Mouse (Mus musculus): ENCODE results near the gene Fam117a. TPM values are rescaled to one million over a fixed set of nuclear protein-coding genes. Genes with fewer than 3 reads are reported as not detected.

The Fam117a gene
- polyA plus RNA-seq, 1 experiment from 2014 or later = 11.7 TPM

GRCm38 (mm10) chr11:95311425-95311807 is 25.4 kb upstream of the Fam117a start:
- no peak overlapping the region for H3K27ac ChIP-seq
- WGBS = 23% methylated on average over 5 of the region's 5 CpGs

GRCm38 (mm10) chr11:95315215-95315955 is 21.4 kb upstream of the Fam117a start:
- Histone ChIP-seq H3K4me2 (replicated peaks) (no peak overlapping the region), H3K27ac (no peak overlapping the region), H3K27me3 (no peaks in the 10 kb centered on the region), H3K9me3 (replicated peaks) (no peaks in the 10 kb centered on the region), H3K36me3 (no peaks in the 10 kb centered on the region), H3K9ac (no peak overlapping the region), H3K4me1 (peaks cover 9% of the 10 kb centered on the region), H3K4me3 (no peak overlapping the region)
- ATAC-seq (ENCODE audit: low FRiP score) = no peak
- 79% methylated on average over 7 of the region's 7 CpGs for whole genome bisulfite sequencing

More at GRCm38 (mm10) chr11:95311425-95311807, 25.4 kb upstream of the Fam117a start:
- peak overlapping the region; percentile 76 for H3K4me2 ChIP-seq (replicated peaks)
- no peaks in the 10 kb centered on the region for H3K27me3 ChIP-seq
- H3K9ac ChIP-seq = no peak overlapping the region
- no peak for ATAC-seq (ENCODE audit: low FRiP score)
- H3K36me3 ChIP-seq = no peaks in the 10 kb centered on the region
- no peaks in the 10 kb centered on the region for H3K9me3 ChIP-seq (replicated peaks)
- peak overlapping the region; percentile 79; the same call in 1 of the 2 replicates for H3K4me3 ChIP-seq
- peaks cover 21% of the 10 kb centered on the region for H3K4me1 ChIP-seq

DNA sequence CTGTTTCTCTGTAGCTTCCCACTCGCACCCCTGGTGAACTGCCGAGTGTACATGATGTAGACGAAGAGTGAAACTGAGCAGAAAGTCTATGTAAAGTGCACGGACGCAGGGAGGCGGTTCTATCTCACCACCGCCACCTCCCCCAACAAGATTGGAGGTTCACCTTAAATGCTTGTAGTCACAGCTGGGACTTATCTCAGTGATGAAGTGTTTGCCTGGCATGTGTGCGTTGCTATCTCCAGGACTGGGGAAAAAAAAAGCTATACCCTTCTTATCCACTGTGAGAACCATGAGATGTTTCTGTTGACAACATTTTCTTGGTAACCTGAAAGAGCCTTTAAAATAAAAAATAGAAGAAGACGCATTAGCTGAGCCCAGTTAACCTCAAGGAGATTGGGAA is 18.7 kb upstream of the Fam117a start:
- Histone ChIP-seq H3K27me3 (no peaks in the 10 kb centered on the region), H3K4me1 (no peaks in the 10 kb centered on the region), H3K4me2 (replicated peaks) (no peak overlapping the region), H3K27ac (no peak overlapping the region), H3K4me3 (no peak overlapping the region), H3K9me3 (replicated peaks) (no peaks in the 10 kb centered on the region), H3K36me3 (no peaks in the 10 kb centered on the region), H3K9ac (no peak overlapping the region)
- WGBS = 92% methylated on average over 9 of the region's 9 CpGs
- no peak for ATAC-seq (ENCODE audit: low FRiP score)

DNA sequence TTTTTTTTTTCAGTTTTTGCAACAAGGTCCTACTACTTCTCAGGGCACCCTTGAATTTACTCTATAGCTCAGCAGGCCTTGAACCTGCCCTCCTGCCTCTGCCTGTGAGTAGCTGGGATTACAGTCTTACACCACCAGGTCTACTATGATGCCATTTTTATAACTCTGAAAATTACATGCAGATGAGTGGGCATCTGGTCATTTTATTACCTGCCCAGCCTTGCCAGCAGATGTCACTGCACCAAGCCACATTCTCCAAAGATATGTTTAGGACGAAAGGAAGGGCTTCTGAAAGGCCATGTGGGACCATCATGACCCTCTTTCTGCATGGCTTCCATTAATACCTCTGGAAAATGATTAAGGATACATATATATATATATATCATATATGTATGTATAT is 17.3 kb upstream of the Fam117a start:
- no peak overlapping the region for H3K9ac ChIP-seq
- H3K27me3 ChIP-seq = no peaks in the 10 kb centered on the region
- H3K9me3 ChIP-seq (replicated peaks) = no peaks in the 10 kb centered on the region
- no peak overlapping the region for H3K4me2 ChIP-seq (replicated peaks)
- ATAC-seq (ENCODE audit: low FRiP score) = no peak
- no peaks in the 10 kb centered on the region for H3K36me3 ChIP-seq
- H3K4me1 ChIP-seq = peaks cover 4% of the 10 kb centered on the region
- 44% methylated on average over 1 of the region's 1 CpGs for WGBS
- no peak overlapping the region for H3K27ac ChIP-seq
- no peak overlapping the region for H3K4me3 ChIP-seq

DNA sequence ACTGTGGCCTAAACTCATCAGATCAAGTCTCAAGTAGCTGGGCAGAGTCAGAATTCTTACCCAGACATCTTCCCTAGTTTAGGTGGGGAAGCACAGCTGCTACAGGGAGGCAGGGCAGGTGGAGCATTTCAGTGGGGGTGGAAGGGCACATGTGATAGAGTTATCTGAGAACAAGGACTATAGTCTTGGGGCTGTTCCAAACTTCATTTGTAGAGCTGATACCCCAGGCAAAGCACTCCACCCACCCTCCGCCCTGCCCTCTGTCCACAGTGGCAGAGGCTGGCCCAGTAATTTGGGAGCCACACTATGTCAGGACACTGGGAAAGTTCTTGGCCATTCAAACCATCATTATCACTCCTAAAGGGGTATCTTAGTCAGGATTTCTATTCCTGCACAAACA is 16.8 kb upstream of the Fam117a start:
- WGBS = 89% methylated on average over 1 of the region's 1 CpGs
- peaks cover 4% of the 10 kb centered on the region for H3K4me1 ChIP-seq
- H3K4me3 ChIP-seq = no peak overlapping the region
- H3K9me3 ChIP-seq (replicated peaks) = no peaks in the 10 kb centered on the region
- no peaks in the 10 kb centered on the region for H3K36me3 ChIP-seq
- H3K27ac ChIP-seq = no peak overlapping the region
- no peaks in the 10 kb centered on the region for H3K27me3 ChIP-seq
- no peak overlapping the region for H3K4me2 ChIP-seq (replicated peaks)
- no peak overlapping the region for H3K9ac ChIP-seq
- no peak for ATAC-seq (ENCODE audit: low FRiP score)

DNA sequence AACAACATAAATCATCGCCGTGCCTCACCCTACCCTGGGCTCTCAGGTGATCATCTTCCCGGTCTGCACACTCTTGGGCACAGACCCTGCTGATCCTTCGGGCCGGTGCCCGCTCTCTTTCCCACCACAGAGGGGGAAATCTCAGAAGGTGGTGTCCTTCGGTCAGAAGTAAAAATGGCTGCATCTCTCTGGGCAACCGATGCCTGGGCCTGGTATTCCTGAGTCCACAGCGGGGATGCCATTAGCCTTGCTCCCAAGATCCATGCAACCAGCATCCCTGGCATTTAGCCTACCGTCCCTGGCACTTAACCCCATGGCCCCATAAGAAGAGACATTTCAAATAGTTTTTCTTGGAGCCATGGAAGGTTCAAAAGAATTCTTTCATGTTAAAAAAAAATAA is 12.6 kb upstream of the Fam117a start:
- no peak overlapping the region for H3K4me2 ChIP-seq (replicated peaks)
- no peak overlapping the region for H3K4me3 ChIP-seq
- peaks cover 4% of the 10 kb centered on the region for H3K4me1 ChIP-seq
- H3K9ac ChIP-seq = no peak overlapping the region
- ATAC-seq (ENCODE audit: low FRiP score) = no peak
- H3K27ac ChIP-seq = no peak overlapping the region
- 52% methylated on average over 10 of the region's 10 CpGs for WGBS
- H3K9me3 ChIP-seq (replicated peaks) = no peaks in the 10 kb centered on the region
- no peaks in the 10 kb centered on the region; the same call in 1 of the 2 replicates for H3K27me3 ChIP-seq
- H3K36me3 ChIP-seq = no peaks in the 10 kb centered on the region

DNA sequence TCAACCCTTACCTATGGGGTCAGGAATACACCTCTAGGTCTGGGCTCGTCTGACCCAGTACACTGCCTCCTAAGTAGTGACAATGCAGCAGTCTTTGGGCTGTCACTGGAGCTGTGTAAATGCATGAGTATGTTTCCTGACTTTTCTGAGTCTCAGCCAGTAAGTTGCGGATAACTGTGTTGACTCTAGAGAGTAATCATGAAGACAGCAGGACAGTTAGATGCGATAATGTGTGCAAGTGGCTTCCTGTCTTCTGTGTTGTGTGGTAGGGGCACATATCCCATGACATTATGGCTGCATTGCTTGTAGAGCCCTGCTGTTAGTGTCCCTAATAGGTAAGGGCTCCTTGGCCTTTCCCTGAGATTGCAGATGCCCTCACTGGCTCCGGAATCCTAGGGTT is 11.0 kb upstream of the Fam117a start:
- no peaks in the 10 kb centered on the region for H3K36me3 ChIP-seq
- H3K4me1 ChIP-seq = peaks cover 4% of the 10 kb centered on the region
- H3K4me2 ChIP-seq (replicated peaks) = no peak overlapping the region
- H3K9ac ChIP-seq = no peak overlapping the region
- H3K27me3 ChIP-seq = no peaks in the 10 kb centered on the region; the same call in 1 of the 2 replicates
- no peaks in the 10 kb centered on the region for H3K9me3 ChIP-seq (replicated peaks)
- 92% methylated on average over 4 of the region's 4 CpGs for WGBS
- H3K27ac ChIP-seq = no peak overlapping the region
- ATAC-seq (ENCODE audit: low FRiP score) = no peak
- H3K4me3 ChIP-seq = no peak overlapping the region

- Histone ChIP-seq H3K27ac (no peak overlapping the region), H3K4me3 (no peak overlapping the region), H3K4me1 (peaks cover 4% of the 10 kb centered on the region), H3K4me2 (replicated peaks) (no peak overlapping the region), H3K36me3 (no peaks in the 10 kb centered on the region), H3K9ac (no peak overlapping the region), H3K27me3 (no peaks in the 10 kb centered on the region; the same call in 1 of the 2 replicates), H3K9me3 (replicated peaks) (no peaks in the 10 kb centered on the region)
- 83% methylated on average over 11 of the region's 11 CpGs for whole genome bisulfite sequencing
- ATAC-seq (ENCODE audit: low FRiP score) = no peak
These were observed 10.6 kb upstream of the Fam117a start for GRCm38 (mm10) chr11:95326243-95326642.

- Histone ChIP-seq H3K27ac (no peak overlapping the region), H3K4me1 (peaks cover 4% of the 10 kb centered on the region), H3K4me3 (no peak overlapping the region), H3K9ac (no peak overlapping the region), H3K27me3 (no peaks in the 10 kb centered on the region; the same call in 1 of the 2 replicates), H3K36me3 (no peaks in the 10 kb centered on the region), H3K9me3 (replicated peaks) (no peaks in the 10 kb centered on the region), H3K4me2 (replicated peaks) (no peak overlapping the region)
- ATAC-seq (ENCODE audit: low FRiP score) = no peak
- 66% methylated on average over 5 of the region's 5 CpGs for WGBS
These were observed 8.2 kb upstream of the Fam117a start for GRCm38 (mm10) chr11:95328629-95329028.

- Histone ChIP-seq H3K4me3 (no peak overlapping the region), H3K4me2 (replicated peaks) (no peak overlapping the region), H3K4me1 (no peaks in the 10 kb centered on the region), H3K9ac (no peak overlapping the region), H3K36me3 (no peaks in the 10 kb centered on the region), H3K27ac (no peak overlapping the region), H3K27me3 (peaks cover 4% of the 10 kb centered on the region; the same call in 1 of the 2 replicates), H3K9me3 (replicated peaks) (no peaks in the 10 kb centered on the region)
- WGBS = 77% methylated on average over 1 of the region's 1 CpGs
- no peak for ATAC-seq (ENCODE audit: low FRiP score)
These were observed 6.2 kb upstream of the Fam117a start for GRCm38 (mm10) chr11:95330662-95331061.

DNA sequence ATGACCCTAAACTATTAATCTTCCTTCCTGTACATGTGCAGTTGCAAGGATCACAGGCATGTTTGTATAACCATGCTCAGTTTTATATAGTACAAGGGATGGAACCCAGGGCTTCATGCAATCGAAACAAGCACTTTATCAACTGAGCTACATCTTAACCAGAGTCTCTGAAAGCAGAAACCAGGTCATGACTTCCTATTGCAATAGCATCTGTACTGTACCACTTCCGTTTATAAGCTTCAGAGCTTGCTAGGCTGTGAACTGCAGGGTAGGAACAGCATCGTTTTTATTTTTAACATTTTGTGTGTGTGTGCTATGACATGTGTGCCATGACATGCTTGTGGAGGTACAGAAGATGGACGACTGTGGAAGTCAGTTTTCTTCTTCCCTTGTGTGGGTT is 3.6 kb upstream of the Fam117a start:
- Histone ChIP-seq H3K9me3 (replicated peaks) (no peaks in the 10 kb centered on the region), H3K27me3 (peaks cover 10% of the 10 kb centered on the region), H3K36me3 (no peaks in the 10 kb centered on the region), H3K4me3 (no peak overlapping the region), H3K9ac (no peak overlapping the region), H3K4me1 (peaks cover 10% of the 10 kb centered on the region), H3K27ac (no peak overlapping the region), H3K4me2 (replicated peaks) (no peak overlapping the region)
- WGBS = 60% methylated on average over 4 of the region's 4 CpGs
- ATAC-seq (ENCODE audit: low FRiP score) = no peak

GRCm38 (mm10) chr11:95333805-95334204 is 3.0 kb upstream of the Fam117a start:
- 85% methylated on average over 9 of the region's 9 CpGs for WGBS

DNA sequence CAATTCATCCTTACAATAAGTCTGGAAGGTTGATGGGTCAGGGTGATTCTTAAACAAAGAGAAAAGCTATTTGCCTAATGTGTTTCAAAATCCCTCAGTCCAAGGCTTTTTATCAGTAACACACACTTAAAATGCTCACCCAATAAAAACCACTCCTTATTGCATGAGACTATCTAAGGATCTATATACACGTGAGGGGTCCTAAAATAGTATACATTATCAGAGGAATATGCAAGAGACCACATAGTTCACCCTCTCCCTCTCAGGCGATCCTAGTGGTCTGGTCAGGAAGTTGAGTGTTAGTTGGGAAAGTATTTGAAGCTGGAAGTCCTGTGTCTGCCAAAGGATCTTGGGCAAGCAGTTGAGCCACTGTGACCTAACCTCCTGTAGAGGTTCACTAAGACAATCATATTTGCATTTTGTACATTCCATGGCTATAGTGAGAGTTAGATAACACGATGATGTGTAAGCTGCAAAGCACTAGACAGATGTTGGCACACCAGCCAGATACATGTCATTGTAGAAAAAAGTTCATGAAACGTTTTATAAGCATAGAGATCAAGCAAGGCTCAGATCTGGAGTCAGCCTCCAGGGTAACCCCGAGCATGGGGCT is 2.3 kb upstream of the Fam117a start:
- no peak overlapping the region for H3K4me3 ChIP-seq
- no peak overlapping the region for H3K4me2 ChIP-seq (replicated peaks)
- H3K27me3 ChIP-seq = peaks cover 17% of the 10 kb centered on the region
- H3K36me3 ChIP-seq = no peaks in the 10 kb centered on the region
- peaks cover 22% of the 10 kb centered on the region for H3K4me1 ChIP-seq
- H3K9me3 ChIP-seq (replicated peaks) = no peaks in the 10 kb centered on the region
- H3K9ac ChIP-seq = no peak overlapping the region
- ATAC-seq (ENCODE audit: low FRiP score) = no peak
- H3K27ac ChIP-seq = no peak overlapping the region
- WGBS = 69% methylated on average over 5 of the region's 5 CpGs

More at GRCm38 (mm10) chr11:95333805-95334204, 3.0 kb upstream of the Fam117a start:
- no peak overlapping the region for H3K27ac ChIP-seq
- H3K9me3 ChIP-seq (replicated peaks) = no peaks in the 10 kb centered on the region
- H3K36me3 ChIP-seq = no peaks in the 10 kb centered on the region
- no peak overlapping the region for H3K4me2 ChIP-seq (replicated peaks)
- peaks cover 16% of the 10 kb centered on the region for H3K27me3 ChIP-seq
- peaks cover 15% of the 10 kb centered on the region for H3K4me1 ChIP-seq
- no peak overlapping the region for H3K4me3 ChIP-seq
- no peak overlapping the region for H3K9ac ChIP-seq
- no peak for ATAC-seq (ENCODE audit: low FRiP score)

Measured in hindbrain, embryonic 12.5 days (tissue).